In genomic region chrX:16619034-16619929, GRCm38 (mm10) we compare ENCODE assay signal across 8 mouse cellular contexts. TPM values are rescaled to one million over a fixed set of nuclear protein-coding genes. Genes with fewer than 3 reads are reported as not detected.
A peak's percentile ranks its signal among the peaks of the same experiment; 100 is the strongest.
DNase-seq lines count a peak whose midpoint lies in the region; ATAC-seq lines count a peak whose summit lies in the region.

Gene Maoa, plus strand, starts transcription at chrX:16619698.

- peak; percentile 75 to 80 for DNase-seq in cerebellum, postnatal 25 days
- peak; percentile 65 for DNase-seq in gastrocnemius, adult 18-20 months (ENCODE audit: low spot score)
- peak; percentile 53 to 62 for DNase-seq in layer of hippocampus, postnatal 25 days (ENCODE audit: extremely low spot score in 1 of 2, low spot score in 1 of 2)
- DNase-seq in lung, postnatal 10 days = peak; percentile 82
- peak; percentile 76 for DNase-seq in retina, embryonic 14.5 days (ENCODE audit: low spot score)
- DNase-seq in thymus, postnatal 4 days = peak; percentile 55

- peak within 1 kb of the TSS; percentile 66 for H3K9ac ChIP-seq in hindbrain, embryonic 15.5 days

- no peaks in the 10 kb centered on the region for H3K9me3 ChIP-seq in hindbrain, embryonic 15.5 days

- WGBS in hindbrain, embryonic 15.5 days = 15% methylated on average over 33 of the region's 33 CpGs

- H3K27ac ChIP-seq in hindbrain, embryonic 15.5 days (replicated peaks) = peak within 1 kb of the TSS; percentile 89

- peak within 1 kb of the TSS; percentile 56 for H3K4me3 ChIP-seq in hindbrain, embryonic 15.5 days

- H3K36me3 ChIP-seq in hindbrain, embryonic 15.5 days = no peaks in the 10 kb centered on the region

- peak within 1 kb of the TSS; percentile 71 for H3K4me2 ChIP-seq in hindbrain, embryonic 15.5 days

- H3K4me1 ChIP-seq in hindbrain, embryonic 15.5 days (replicated peaks) = no peaks in the 10 kb centered on the region

- ATAC-seq in activated CD4-positive, CD25-positive, alpha-beta regulatory T cell, adult 4 months = peak; percentile 50
- ATAC-seq in hindbrain, embryonic 15.5 days (ENCODE audit: low FRiP score, low read depth) = peak; percentile 88

- no peaks in the 10 kb centered on the region for H3K27me3 ChIP-seq in hindbrain, embryonic 15.5 days

RNA-seq across cellular contexts. Expression of gene Maoa, which starts in this region (rescaled TPM):
- polyA plus RNA-seq in activated CD4-positive, CD25-positive, alpha-beta regulatory T cell, adult 4 months (2017; shearing (Covaris generic)) = under 1 TPM in 1 of 2 experiments, not detected in 1; 0.33 TPM
- total RNA-seq in gastrocnemius, adult 18-20 months (2021) = 1 to 10 TPM; 3.6 to 5.3 TPM
- 23.0 and 24.9 TPM in 2 replicates for polyA plus RNA-seq in hindbrain, embryonic 15.5 days (2015; fragmentation: Nextera tagmentation; extraction: Ambion mirVana)
- 10 to 100 TPM; 17.3 to 17.4 TPM for total RNA-seq in layer of hippocampus, postnatal 25 days (2021)

Comparison
In these comparisons a context has a peak if more than half of its experiments do, and no peak if none do; other contexts are left out.
1. Peak in every context shown above with its lines: DNase-seq, ATAC-seq, H3K4me3 ChIP-seq and H3K27ac ChIP-seq.
2. RNA of gene Maoa (polyA plus RNA-seq): 23.0 to 24.9 TPM in hindbrain, embryonic 15.5 days; 0.33 TPM in activated CD4-positive, CD25-positive, alpha-beta regulatory T cell, adult 4 months; every median in the first group is over 10 times any median in the second.
3. Peak in ATAC-seq in activated CD4-positive, CD25-positive, alpha-beta regulatory T cell, adult 4 months; RNA of the gene not detected or under 1 TPM.